Mouse (Mus musculus): Measurements from ENCODE around the gene Map3k7cl.

GRCm38 (mm10) chr16:87607383-87607782, 54.3 kb downstream of the Map3k7cl start:
- TF ChIP-seq MAFK (IDR thresholded peaks at IDR 0.05; ENCODE audit: insufficient read depth, low read depth, low read length) (no peak), ZC3H11A (IDR thresholded peaks at IDR 0.05; ENCODE audit: borderline replicate concordance, low read depth, low read length) (no peak), ZNF384 (IDR thresholded peaks at IDR 0.05; ENCODE audit: low read depth, low read length) (no peak), CHD2 (IDR thresholded peaks at IDR 0.05; ENCODE audit: low read depth, low read length) (no peak)

Measured in ES-E14 (cell line).